Mouse (Mus musculus): ENCODE results near the gene Bloc1s5.

DNA sequence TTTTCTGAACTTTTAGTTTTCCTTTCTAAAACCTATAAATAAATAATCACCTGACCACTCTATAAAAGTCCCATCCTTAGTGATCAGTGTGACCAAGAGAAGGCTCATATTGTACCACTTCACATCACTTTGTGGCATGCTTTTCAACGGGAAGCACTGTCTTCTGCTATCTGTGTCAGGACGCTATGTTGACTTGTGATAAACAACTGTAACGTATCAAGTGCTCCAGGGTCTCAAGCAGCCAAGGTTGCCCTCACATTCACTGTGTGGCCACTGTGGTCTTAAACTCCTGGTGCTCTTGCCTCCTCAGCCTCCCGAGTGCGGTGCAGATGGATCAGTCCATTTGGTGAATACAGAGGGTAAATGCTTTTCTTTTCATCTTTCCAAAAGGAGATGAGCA is 19.3 kb downstream of the Bloc1s5 start:
- TF ChIP-seq POLR2A (IDR thresholded peaks at IDR 0.05; ENCODE audit: borderline replicate concordance, low read depth, low read length) = no peak
- no peak for TF ChIP-seq CTCF (IDR thresholded peaks at IDR 0.05; ENCODE audit: low read depth, low read length)

Data from bone marrow macrophage, adult 2 months (primary cell).